Comparison of ENCODE assay signal across 28 mouse cellular contexts in the genomic region with DNA sequence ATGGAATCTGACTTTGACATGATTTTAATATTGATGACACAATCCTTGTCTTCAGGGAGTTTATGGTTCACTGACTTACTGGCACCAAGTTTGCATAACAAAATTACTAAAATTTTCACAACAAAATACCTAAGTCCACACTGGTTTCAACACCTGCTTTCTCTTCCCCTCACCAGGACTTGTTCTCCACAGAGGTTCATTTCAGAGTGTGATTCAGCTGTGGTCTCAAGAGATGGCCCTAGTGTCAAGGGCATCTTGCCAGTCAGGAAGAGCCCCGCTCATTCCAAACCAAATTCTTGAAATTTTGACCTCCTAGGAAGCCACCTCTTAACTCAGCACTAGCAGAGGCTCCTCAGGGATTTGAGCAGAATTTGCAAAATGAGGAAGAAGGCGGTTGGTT.
DNase-seq lines count a peak whose midpoint lies in the region; ATAC-seq and TF ChIP-seq lines count a peak whose summit lies in the region.
"Had no signal": no experiment of that assay in that cellular context is flagged by ENCODE, and none has a peak within 500 bp of the region (broad histone marks: within the 10 kb centered on the region; RNA-seq: fewer than 3 reads in every experiment).

No protein-coding gene starts in this region.

- no peaks in the 10 kb centered on the region for H3K79me2 ChIP-seq in liver, adult 2 months (ENCODE audit: control insufficient read depth, insufficient read depth, low read length)

- peaks cover 7% of the 10 kb centered on the region for H3K4me1 ChIP-seq in liver, adult 2 months (ENCODE audit: control insufficient read depth, insufficient read depth, low read length)
- peaks cover 20% of the 10 kb centered on the region for H3K4me1 ChIP-seq in forebrain, embryonic 15.5 days
- H3K4me1 ChIP-seq in kidney, adult 2 months (ENCODE audit: control insufficient read depth, insufficient read depth, low read length) = no peaks in the 10 kb centered on the region
- H3K4me1 ChIP-seq: intestine, embryonic 15.5 days; midbrain, embryonic 10.5 days had no signal

- no peak overlapping the region for H3K4me3 ChIP-seq in liver, adult 2 months (ENCODE audit: insufficient read depth, low read depth, low read length)
- H3K4me3 ChIP-seq in forebrain, embryonic 15.5 days = no peak overlapping the region
- H3K4me3 ChIP-seq in kidney, adult 2 months (ENCODE audit: insufficient read depth, low read depth, low read length) = no peak overlapping the region
- H3K4me3 ChIP-seq: intestine, embryonic 15.5 days; midbrain, embryonic 10.5 days; midbrain, embryonic 15.5 days had no signal

- ATAC-seq in Patski = peak; percentile 18
- peak; percentile 57 for ATAC-seq in megakaryocyte progenitor cell, adult 5-6 weeks (replicated peaks; ENCODE audit: poor library complexity)
- no peak for ATAC-seq in forebrain, embryonic 15.5 days (replicated peaks)
- ATAC-seq: CD4-positive, CD25-positive, alpha-beta regulatory T cell, adult 4 months; forebrain, postnatal 0 days; hindbrain, postnatal 0 days; intestine, embryonic 15.5 days; midbrain, embryonic 15.5 days had no signal

- 85% methylated on average over 2 of the region's 2 CpGs for WGBS in liver, adult 2 months
- 79% methylated on average over 2 of the region's 2 CpGs for WGBS in forebrain, embryonic 15.5 days
- WGBS in kidney, adult 2 months = 72% methylated on average over 2 of the region's 2 CpGs

- peak; percentile 21 for DNase-seq in liver, adult 2 months (ENCODE audit: extremely low read depth, low read depth, low spot score)
- DNase-seq in liver (no peak), 3T3-L1 (ENCODE audit: low read depth, low spot score) (peak; percentile 52), Patski (ENCODE audit: low read depth, low spot score) (no peak)
- no peak for DNase-seq in kidney, adult 2 months
- DNase-seq: adrenal gland, adult 8-10 months; cerebellum, adult 11 months; cerebellum, adult 9-10 months; cerebellum, postnatal 36 days; heart, postnatal 14 days; kidney, adult 8-10 months; kidney, postnatal 4 days; layer of hippocampus, postnatal 36 days; right cerebral cortex, adult 18-20 months; spleen, adult 18-20 months; thymus, adult 2 months; thymus, postnatal 36 days had no signal

- H3K27ac ChIP-seq in liver, adult 2 months (replicated peaks; ENCODE audit: insufficient read depth, low read depth, low read length) = peak overlapping the region; percentile 55
- H3K27ac ChIP-seq in forebrain, embryonic 15.5 days (replicated peaks) = no peak overlapping the region
- H3K27ac ChIP-seq in kidney, adult 2 months (ENCODE audit: insufficient read depth, low read depth, low read length) = no peak overlapping the region
- H3K27ac ChIP-seq: hindbrain, postnatal 0 days; intestine, embryonic 15.5 days; kidney, postnatal 0 days; macrophage; midbrain, embryonic 10.5 days; midbrain, embryonic 15.5 days had no signal

- H3K9me3 ChIP-seq in forebrain, embryonic 15.5 days = no peaks in the 10 kb centered on the region
- H3K9me3 ChIP-seq: intestine, embryonic 15.5 days; midbrain, embryonic 10.5 days; midbrain, embryonic 15.5 days had no signal

- CTCF ChIA-PET in Patski (lab: Charles Lee) = interaction anchor here (1.4 kb wide), 1 partner anchor 94 kb away, joined by 3 read pairs; no protein-coding TSS in a partner anchor

- no peak for TF ChIP-seq POLR2A in liver, adult 2 months (IDR thresholded peaks at IDR 0.05; ENCODE audit: extremely low read depth, insufficient read depth, low read length)
- TF ChIP-seq POLR2A in kidney, adult 2 months (IDR thresholded peaks at IDR 0.05; ENCODE audit: low read depth, low read length) = no peak

- H3K4me2 ChIP-seq in forebrain, embryonic 15.5 days (replicated peaks) = no peak overlapping the region
- H3K4me2 ChIP-seq: intestine, embryonic 15.5 days; liver, embryonic 11.5 days; midbrain, embryonic 15.5 days had no signal

- POLR2A ChIA-PET in Patski (lab: Charles Lee) = interaction anchor here (1.0 to 1.2 kb wide), 2 partner anchors 18 to 93 kb away, joined by 4 to 5 read pairs; no protein-coding TSS in a partner anchor

- in situ Hi-C loops in Patski (cut with MboI; ENCODE audit: low pct_unique_long_range_greater_than_20kb) = loop anchor here (10.0 kb wide), 1 partner anchor 445 kb away; no protein-coding TSS in a partner anchor

- H3K27me3 ChIP-seq in liver, adult 2 months (ENCODE audit: control insufficient read depth, insufficient read depth, low read length) = no peaks in the 10 kb centered on the region
- no peaks in the 10 kb centered on the region for H3K27me3 ChIP-seq in Patski
- H3K27me3 ChIP-seq in forebrain, embryonic 15.5 days = no peaks in the 10 kb centered on the region
- no peaks in the 10 kb centered on the region for H3K27me3 ChIP-seq in kidney, adult 2 months (replicated peaks; ENCODE audit: control insufficient read depth, insufficient read depth, low read length)
- H3K27me3 ChIP-seq: intestine, embryonic 15.5 days; midbrain, embryonic 15.5 days had no signal

- no peaks in the 10 kb centered on the region for H3K36me3 ChIP-seq in liver, adult 2 months (ENCODE audit: control insufficient read depth, insufficient read depth, low read length)
- H3K36me3 ChIP-seq in forebrain, embryonic 15.5 days = no peaks in the 10 kb centered on the region
- H3K36me3 ChIP-seq in kidney, adult 2 months (ENCODE audit: control insufficient read depth, insufficient read depth, low read length) = no peaks in the 10 kb centered on the region
- H3K36me3 ChIP-seq: intestine, embryonic 15.5 days; midbrain, embryonic 10.5 days; midbrain, embryonic 15.5 days had no signal

- H3K9ac ChIP-seq in liver, adult 2 months (ENCODE audit: low read depth, low read length) = no peak overlapping the region
- no peak overlapping the region for H3K9ac ChIP-seq in forebrain, embryonic 15.5 days (replicated peaks)
- H3K9ac ChIP-seq: forebrain, postnatal 0 days; intestine, embryonic 15.5 days; midbrain, embryonic 15.5 days had no signal

- no peak for TF ChIP-seq CTCF in liver, adult 2 months (IDR thresholded peaks at IDR 0.05; ENCODE audit: low read depth, low read length)
- peak; percentile 32 for TF ChIP-seq CTCF in Patski (IDR thresholded peaks at IDR 0.05)
- no peak for TF ChIP-seq CTCF in kidney, adult 2 months (conservative IDR thresholded peaks at IDR 0.05; ENCODE audit: insufficient read depth, insufficient read length, low read depth, low read length)

Comparison
In these comparisons a context has a peak if more than half of its experiments do, and no peak if none do; other contexts are left out.
1. DNase-seq: peak in liver, adult 2 months (single experiment) and 3T3-L1 (single experiment); none in liver (single experiment), Patski (single experiment) and kidney, adult 2 months (single experiment).